Mouse (Mus musculus) liver, adult 2 months (tissue): ENCODE measurements at regions not wholly inside any gene's neighbourhood (a gene's known extent, or its start where the extent isn't known, plus 50 kb on each side); places are given as distances from the start of the nearest gene placed in this dataset.

Source experiments
- DNase-seq: peaks from one replicate; pipeline ENCODE4 v3.0.0-alpha.2; 2011; ENCODE audit warnings: low read depth, low spot score; ENCODE audit errors: extremely low read depth
- H3K27ac ChIP-seq: fragments of 200-500 bp; replicated peaks from 2 replicates; pipeline ENCODE4 v1.5.1; 2012; ENCODE audit warnings: low read depth, mild to moderate bottlenecking, control low read depth, inconsistent platforms, low read length; ENCODE audit not compliant: insufficient read depth
- H3K27me3 ChIP-seq: fragments of 200-500 bp; 2 replicates; pipeline ENCODE4 v1.6.1; 2012; ENCODE audit warnings: mild to moderate bottlenecking, moderate library complexity, low read length, inconsistent platforms; ENCODE audit not compliant: control insufficient read depth, insufficient read depth
- H3K36me3 ChIP-seq: fragments of 200-500 bp; 2 replicates; pipeline ENCODE4 v1.6.1; 2012; ENCODE audit warnings: low read length, inconsistent platforms; ENCODE audit not compliant: control insufficient read depth, insufficient read depth
- H3K4me1 ChIP-seq: fragments of 200-500 bp; 2 replicates; pipeline ENCODE4 v1.6.1; 2011; ENCODE audit warnings: low read length; ENCODE audit not compliant: control insufficient read depth, insufficient read depth
- H3K4me3 ChIP-seq: fragments of 200-500 bp; 2 replicates; pipeline ENCODE4 v1.5.1; 2011; ENCODE audit warnings: low read depth, mild to moderate bottlenecking, control low read depth, low read length, moderate library complexity; ENCODE audit not compliant: insufficient read depth
- H3K79me2 ChIP-seq: fragments of 200-500 bp; 2 replicates; pipeline ENCODE4 v1.6.1; 2012; ENCODE audit warnings: inconsistent platforms, mild to moderate bottlenecking, low read length, moderate library complexity; ENCODE audit not compliant: control insufficient read depth, insufficient read depth
- H3K9ac ChIP-seq: fragments of 200-500 bp; 2 replicates; pipeline ENCODE4 v1.6.1; 2012; ENCODE audit warnings: low read depth, mild to moderate bottlenecking, control low read depth, inconsistent platforms, low read length
- CTCF ChIP-seq: fragments of 200-500 bp; IDR thresholded peaks from 2 replicates; pipeline ENCODE4 v1.5.1; 2011; ENCODE audit warnings: low read depth, low read length, control low read depth
- POLR2A ChIP-seq: fragments of 200-500 bp; IDR thresholded peaks from 2 replicates; pipeline ENCODE4 v1.6.1; 2011; ENCODE audit warnings: low read length, control low read depth; ENCODE audit not compliant: insufficient read depth; ENCODE audit errors: extremely low read depth
- WGBS: fragments of 180-500 bp; shearing (Covaris S2); methylation state at CpG from one replicate; pipeline ENCODE4 v1.1.7; 2018; 5-methylcytosine and 5-hydroxymethylcytosine counted together

DNA sequence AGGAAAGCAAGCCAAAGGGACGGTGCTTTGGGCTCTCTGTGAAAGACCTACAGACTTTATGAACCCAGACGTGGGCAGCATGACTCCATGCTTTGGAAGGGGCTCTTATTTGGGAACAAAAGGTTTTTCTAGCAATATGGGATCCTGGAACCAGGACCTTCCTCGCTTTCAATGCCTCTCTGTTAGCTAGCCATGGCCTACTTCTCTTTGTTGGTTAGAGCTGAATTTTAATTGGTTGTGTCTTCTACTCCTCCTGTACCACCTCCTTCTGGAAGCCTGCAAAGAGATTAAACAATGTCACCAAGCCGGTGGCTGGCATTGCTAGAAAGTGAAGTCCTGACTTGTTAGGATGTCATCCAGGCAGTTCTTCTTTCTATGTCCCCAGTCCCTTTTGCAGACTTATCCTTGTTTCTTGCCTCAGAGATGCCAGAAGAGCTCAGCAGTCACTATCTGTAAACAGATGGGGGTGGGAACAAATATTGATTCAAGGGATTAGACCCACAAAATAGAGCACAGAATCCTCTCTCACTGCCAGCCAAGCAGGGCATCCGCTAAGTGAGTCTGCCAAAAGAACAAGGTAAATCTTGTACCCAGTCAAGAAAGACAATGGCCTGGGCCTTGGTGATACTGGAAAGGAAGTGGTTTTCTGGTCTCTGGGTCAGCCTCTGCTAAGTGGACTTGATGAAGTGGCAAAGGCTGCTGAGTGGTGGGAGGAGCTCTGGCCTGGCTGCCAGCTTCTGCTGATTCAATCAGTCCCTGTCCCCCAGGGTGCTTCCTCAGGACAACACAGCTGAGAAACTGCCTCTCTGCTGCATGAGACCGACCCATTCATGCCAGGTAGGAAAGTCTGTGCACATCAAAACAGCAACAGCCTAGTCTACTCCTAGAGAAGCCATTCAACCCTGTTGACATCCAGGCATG lies 244.7 kb upstream of the Tenm4 start:
- no peak overlapping the region for H3K9ac ChIP-seq
- no peak overlapping the region for H3K4me3 ChIP-seq
- no peak for TF ChIP-seq CTCF
- no peak for TF ChIP-seq POLR2A
- no peak overlapping the region for H3K27ac ChIP-seq
- H3K79me2 ChIP-seq = no peaks in the 10 kb centered on the region
- no peak for DNase-seq
- 70% methylated on average over 6 of the region's 6 CpGs for WGBS
- no peaks in the 10 kb centered on the region for H3K36me3 ChIP-seq
- no peaks in the 10 kb centered on the region for H3K4me1 ChIP-seq
- no peaks in the 10 kb centered on the region for H3K27me3 ChIP-seq

- no peak overlapping the region for H3K4me3 ChIP-seq
- no peak overlapping the region for H3K9ac ChIP-seq
- no peaks in the 10 kb centered on the region for H3K4me1 ChIP-seq
- whole genome bisulfite sequencing = 77% methylated on average over 5 of the region's 5 CpGs
- H3K79me2 ChIP-seq = no peaks in the 10 kb centered on the region
- TF ChIP-seq POLR2A = no peak
- H3K36me3 ChIP-seq = no peaks in the 10 kb centered on the region
- H3K27me3 ChIP-seq = no peaks in the 10 kb centered on the region
- no peak overlapping the region for H3K27ac ChIP-seq
- DNase-seq = no peak
Observed at GRCm38 (mm10) chr7:95936599-95936998, 234.4 kb upstream of the Tenm4 start.

DNA sequence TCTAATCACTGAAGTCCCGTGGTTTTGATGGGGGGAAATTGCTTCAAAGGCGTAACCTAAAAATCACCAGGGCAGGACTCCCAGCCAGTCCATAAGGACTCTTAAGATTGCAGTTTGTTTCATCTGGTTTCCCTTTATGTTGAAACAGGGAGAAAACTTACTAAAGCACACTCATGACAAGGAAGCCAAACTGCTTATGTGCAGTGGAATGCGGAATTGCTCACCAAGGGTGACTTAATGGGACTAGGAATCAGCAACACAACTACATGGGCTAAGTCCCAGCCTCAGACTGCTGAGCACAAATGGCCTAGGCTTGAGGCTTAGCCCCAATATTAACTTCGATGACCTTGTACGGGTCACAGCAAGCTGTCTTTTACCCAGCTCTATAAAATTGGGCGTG lies 227.6 kb upstream of the Tenm4 start:
- no peak overlapping the region for H3K9ac ChIP-seq
- no peaks in the 10 kb centered on the region for H3K4me1 ChIP-seq
- no peaks in the 10 kb centered on the region for H3K27me3 ChIP-seq
- TF ChIP-seq CTCF = no peak
- TF ChIP-seq POLR2A = no peak
- no peaks in the 10 kb centered on the region for H3K36me3 ChIP-seq
- no peak overlapping the region for H3K27ac ChIP-seq
- H3K79me2 ChIP-seq = no peaks in the 10 kb centered on the region
- DNase-seq = no peak
- 85% methylated on average over 6 of the region's 6 CpGs for WGBS
- no peak overlapping the region for H3K4me3 ChIP-seq

DNA sequence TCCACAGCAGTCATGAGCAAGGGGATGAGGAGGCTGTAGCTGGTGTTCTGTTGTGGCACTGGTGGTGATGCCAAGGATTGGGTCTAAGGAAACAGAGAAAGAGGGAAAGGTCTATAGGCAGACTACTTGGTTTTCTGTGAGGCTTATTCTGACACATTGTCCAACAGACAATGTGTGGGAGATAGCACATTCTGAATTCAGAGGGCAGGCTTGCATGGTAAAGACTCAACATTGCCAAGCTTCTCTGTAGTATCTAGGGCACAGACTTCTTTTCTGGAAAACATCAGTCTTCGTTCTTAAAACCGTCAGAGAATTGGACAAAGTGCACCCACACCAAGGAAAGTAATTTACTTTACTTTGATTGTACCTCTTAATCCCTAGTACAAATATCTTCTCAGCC lies 218.7 kb upstream of the Tenm4 start:
- Histone ChIP-seq H3K27me3 (no peaks in the 10 kb centered on the region), H3K79me2 (no peaks in the 10 kb centered on the region), H3K9ac (no peak overlapping the region), H3K4me1 (no peaks in the 10 kb centered on the region), H3K36me3 (no peaks in the 10 kb centered on the region), H3K27ac (no peak overlapping the region), H3K4me3 (no peak overlapping the region)
- no peak for DNase-seq
- TF ChIP-seq CTCF (no peak), POLR2A (no peak)
- 74% methylated on average over 2 of the region's 2 CpGs for WGBS

GRCm38 (mm10) chr7:95954511-95954910 lies 216.5 kb upstream of the Tenm4 start:
- no peaks in the 10 kb centered on the region for H3K36me3 ChIP-seq
- H3K27me3 ChIP-seq = no peaks in the 10 kb centered on the region
- H3K4me1 ChIP-seq = no peaks in the 10 kb centered on the region
- no peaks in the 10 kb centered on the region for H3K79me2 ChIP-seq
- H3K4me3 ChIP-seq = no peak overlapping the region
- no peak overlapping the region for H3K27ac ChIP-seq
- TF ChIP-seq POLR2A = no peak
- TF ChIP-seq CTCF = no peak
- H3K9ac ChIP-seq = no peak overlapping the region
- no peak for DNase-seq
- WGBS = 94% methylated on average over 2 of the region's 2 CpGs

GRCm38 (mm10) chr7:95955119-95955518 lies 215.9 kb upstream of the Tenm4 start:
- no peak for DNase-seq
- WGBS = 79% methylated on average over 2 of the region's 2 CpGs
- H3K27me3 ChIP-seq = no peaks in the 10 kb centered on the region
- no peaks in the 10 kb centered on the region for H3K79me2 ChIP-seq
- no peaks in the 10 kb centered on the region for H3K36me3 ChIP-seq
- no peak for TF ChIP-seq POLR2A
- no peak for TF ChIP-seq CTCF
- no peak overlapping the region for H3K27ac ChIP-seq
- no peak overlapping the region for H3K9ac ChIP-seq
- H3K4me3 ChIP-seq = no peak overlapping the region
- H3K4me1 ChIP-seq = no peaks in the 10 kb centered on the region
